Mouse (Mus musculus) T-helper 17 cell (primary cell): ENCODE data around the gene Tshz2.

Source experiments
- in situ Hi-C, 2 experiments: fragments of 300-600 bp; cut with MboI, MseI; formaldehyde crosslinking; loops; 1 replicate in 1 of 2; 2 replicates in 1 of 2; pipeline ENCODE4 v1.15.1; 2025; ENCODE audit warnings: high pct_unique_total_duplicates in 2 of 2

Tshz2 gene

DNA sequence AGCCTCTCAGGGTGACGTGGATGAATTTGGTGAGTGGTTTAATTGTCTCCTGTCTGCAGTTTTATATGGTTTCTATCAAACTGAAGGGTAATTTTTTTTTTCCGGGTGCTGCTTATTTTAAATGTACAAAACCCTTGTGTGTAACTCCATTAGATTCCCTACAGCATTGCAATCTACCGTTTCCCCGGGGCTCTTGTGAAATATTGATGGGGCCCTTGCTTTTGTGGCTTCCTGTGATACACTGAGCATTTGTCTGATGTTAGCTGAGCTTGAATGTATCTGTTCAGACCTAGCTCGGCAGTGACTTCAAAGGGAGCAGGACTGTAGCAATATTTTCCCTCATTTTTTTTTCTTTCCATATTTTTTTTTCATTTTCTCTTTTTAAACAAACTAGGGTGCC, 228.1 kb downstream of the Tshz2 start:
- in situ Hi-C loops: no loop called here

DNA sequence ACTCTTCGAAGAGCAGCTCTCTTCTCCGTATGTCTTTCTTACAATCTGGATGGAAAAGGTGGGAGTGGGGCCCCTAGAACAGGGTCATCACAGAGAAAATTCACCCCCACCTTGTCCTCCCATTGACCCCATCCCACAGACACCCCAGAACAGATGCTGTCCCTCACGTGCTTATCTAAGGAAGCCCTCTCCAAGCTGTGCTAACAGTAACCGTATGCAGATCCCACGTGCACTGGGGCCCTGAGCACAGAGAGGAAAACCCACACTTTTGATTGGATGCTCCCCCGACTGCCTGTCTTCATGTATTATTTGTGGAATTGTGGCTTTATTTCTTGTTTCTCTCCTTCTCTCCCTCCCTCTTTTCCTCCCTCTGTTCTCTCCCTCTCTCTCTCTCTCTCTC, 229.9 kb downstream of the Tshz2 start:
- in situ Hi-C loops: no loop called here

DNA sequence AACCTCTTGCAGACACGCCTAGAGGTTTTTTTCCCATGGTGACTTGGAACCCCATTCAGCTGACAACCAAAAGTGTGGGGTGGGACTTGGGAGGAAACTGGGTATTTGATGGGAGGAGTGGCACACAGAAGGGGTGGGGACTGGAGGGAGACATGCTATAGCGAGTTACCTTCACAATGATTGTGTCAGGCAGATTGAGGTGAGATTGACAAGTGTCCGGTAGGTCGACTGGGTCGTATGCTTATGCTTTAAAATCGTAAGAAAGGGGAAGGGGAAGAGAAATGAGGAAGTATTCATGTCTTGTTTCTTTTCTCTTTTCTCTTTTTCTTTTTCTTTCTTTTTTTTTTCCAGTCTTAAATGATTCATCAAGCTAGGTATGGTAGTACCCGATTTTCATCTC, 236.7 kb downstream of the Tshz2 start:
- in situ Hi-C loops: no loop called here

DNA sequence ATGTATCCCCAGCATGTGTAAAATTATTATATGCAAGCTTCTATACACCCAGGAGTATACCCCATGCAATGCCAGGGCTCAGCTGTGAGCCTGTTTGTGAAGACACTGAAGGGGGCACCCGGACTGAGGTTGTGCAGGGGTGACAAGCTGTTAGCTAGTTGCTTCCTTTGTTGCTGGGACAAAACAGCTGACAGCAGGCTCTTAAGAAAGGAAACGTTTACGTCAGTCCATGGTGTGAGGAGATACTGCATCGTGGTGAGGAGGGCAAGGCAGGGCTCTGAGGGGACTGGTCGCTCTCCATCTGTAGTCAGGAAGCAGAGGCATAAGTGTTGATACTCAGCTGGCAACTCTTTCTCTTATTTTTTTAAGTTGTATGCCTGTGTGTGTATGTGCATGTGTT, 237.7 kb downstream of the Tshz2 start:
- in situ Hi-C loops: no loop called here

DNA sequence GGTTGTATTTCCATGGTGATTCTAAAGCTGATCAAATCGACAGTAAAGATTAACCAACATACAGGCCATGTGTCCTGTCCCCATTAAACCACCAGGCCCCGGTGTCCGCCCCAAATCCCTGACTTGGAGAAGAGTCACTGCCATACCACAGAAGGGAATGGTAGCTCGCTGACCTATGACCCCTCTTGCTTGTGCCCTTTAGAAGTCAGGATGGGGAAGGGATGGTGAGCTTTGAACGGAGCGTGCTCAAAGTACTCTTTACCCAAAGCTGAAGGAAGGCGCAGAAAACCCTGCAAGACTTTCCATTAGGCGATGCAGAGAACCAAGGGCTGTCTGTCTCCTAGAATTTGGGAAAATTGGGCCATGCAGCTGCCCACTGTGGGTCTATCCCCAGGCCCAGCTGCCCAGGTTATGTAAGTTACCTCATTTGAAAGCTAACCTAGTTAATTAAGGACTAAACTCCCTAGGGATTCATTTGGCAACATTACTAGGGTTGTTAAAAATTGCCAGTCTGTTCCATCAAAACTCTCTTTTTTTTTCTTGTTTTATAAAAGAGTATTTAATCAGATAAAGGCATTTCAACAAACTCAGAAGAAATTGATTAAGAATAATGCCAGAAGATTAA, 238.7 kb downstream of the Tshz2 start:
- in situ Hi-C loops: no loop called here

DNA sequence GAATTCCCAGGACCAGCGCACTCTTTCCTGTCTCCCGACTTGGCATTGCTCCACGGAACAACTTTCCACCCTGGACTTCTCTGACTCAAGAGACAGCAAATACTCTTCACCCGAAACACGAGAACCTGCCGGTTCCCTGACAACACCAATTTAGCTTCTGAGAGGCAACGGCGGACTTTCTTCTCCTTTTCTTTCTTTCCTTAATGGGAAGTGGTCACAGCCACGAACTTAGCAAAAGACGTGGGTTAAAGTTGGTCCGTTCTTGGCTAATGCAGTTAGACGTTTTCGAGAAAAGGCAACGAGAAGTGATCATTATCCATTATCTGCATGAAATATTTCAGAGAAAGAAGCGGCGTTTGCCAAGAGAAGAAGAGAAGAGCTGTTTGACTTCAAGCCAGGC, 240.6 kb downstream of the Tshz2 start:
- in situ Hi-C loops: no loop called here

DNA sequence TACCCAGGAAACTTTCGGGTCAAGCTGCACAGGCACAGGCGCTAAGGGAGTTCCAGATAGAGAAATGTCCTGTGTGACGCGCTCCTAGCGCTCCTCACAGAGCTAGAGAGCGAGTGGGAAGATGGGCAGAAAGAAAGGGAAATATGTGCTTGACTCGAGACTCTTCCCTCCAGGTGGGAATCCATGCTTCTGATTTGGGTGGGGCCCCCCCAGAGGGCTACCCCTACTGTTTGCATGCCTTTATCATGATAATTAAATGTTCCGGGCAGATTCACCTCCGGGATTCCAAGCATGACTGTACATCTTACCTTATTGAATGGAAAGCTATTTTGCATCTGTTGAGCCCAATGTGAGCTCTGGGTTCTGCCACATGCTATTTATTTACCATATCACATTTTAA, 255.1 kb downstream of the Tshz2 start:
- in situ Hi-C loops: no loop called here

DNA sequence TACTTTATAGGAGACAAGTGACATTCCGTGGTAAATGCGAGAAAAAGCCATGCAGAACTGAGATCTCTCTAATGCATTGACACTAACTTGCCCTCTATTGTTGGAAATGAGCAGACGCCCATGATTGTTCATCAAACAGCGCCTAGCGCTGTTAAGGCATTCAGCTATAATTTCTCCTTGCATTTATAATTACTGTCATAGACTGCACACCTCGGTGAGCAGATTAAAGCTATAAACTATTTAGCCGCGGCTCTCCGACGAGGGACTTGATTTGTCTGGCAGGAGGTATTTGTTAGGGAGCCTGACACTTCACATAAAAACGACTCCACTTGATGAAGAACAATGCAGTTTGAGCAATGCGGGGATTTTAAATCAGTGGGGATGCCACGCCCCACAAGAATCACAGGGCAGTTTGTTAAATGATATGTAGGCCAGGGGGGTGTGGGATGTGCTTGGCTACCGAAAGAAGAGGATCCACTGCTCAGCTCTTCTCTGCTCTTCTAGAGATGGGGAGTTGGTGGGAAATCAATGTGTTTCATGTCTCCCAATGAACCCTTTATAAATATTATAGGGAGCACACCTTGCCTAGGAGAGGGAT, 259.7 kb downstream of the Tshz2 start:
- in situ Hi-C loops: no loop called here

DNA sequence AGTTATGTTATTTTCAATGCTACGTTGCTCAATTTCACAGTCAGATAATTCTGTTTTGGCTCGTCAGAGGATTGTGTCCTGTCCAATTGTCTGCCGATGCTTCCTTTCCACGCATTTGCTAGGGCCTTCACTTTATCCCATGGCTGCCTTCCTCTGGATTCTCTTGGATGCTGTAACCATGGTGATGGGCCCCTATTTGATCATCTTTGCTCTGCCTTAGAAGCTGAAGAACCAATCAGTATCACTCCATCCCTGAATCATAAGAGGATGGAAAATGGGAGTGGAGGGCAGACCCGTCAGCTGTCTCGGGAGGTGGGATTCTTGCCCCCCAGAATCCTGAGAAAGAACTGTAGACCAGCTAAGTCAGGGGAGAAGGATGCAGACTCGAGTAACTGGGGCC, 270.1 kb downstream of the Tshz2 start:
- in situ Hi-C loops: loop anchor here in 1 of 2 experiments (10.0 kb wide), 1 partner anchor 1652 kb away; no protein-coding TSS in a partner anchor

DNA sequence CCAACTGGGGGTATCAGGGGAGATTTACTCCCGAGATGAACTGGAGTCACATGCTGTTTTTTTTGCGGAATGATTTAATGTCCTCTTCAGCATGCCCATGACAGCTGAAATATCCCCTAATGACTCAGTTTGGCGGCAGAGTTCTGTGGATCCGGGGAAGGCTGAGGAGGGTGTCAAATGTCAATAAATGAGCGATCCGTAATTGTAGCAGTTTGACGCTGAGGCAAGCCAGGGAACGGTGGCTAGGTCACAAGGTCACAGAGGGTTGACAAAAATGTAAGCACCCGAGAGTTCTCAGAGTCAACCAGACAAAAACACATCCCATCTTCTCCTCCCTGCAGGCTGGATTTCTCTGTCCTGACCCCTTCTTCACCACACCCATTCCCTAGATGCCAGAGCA, 273.6 kb downstream of the Tshz2 start:
- in situ Hi-C loops: loop anchor here in 1 of 2 experiments (10.0 kb wide), 1 partner anchor 1648 kb away; no protein-coding TSS in a partner anchor

DNA sequence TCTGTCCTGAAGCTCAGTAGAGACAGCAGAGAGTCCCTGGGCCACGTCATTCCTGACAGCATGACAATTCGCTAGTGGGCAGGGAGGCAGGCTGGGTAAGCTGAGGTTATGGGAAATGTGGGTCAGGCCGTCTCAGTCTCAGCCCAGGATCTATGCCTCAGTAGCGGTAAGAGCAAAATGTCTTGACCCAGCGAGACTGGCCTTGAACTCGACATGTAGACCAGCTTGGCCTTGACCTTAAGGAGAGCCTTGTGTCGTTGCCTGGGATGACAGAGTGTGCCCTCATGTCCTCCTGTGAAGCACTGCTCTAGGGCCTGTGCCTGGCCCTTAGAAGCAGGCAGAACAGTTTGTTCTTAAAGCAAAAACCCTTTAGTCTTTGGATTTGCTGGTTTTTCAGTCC, 275.2 kb downstream of the Tshz2 start:
- in situ Hi-C loops: loop anchor here in 1 of 2 experiments (10.0 kb wide), 1 partner anchor 1647 kb away; no protein-coding TSS in a partner anchor

DNA sequence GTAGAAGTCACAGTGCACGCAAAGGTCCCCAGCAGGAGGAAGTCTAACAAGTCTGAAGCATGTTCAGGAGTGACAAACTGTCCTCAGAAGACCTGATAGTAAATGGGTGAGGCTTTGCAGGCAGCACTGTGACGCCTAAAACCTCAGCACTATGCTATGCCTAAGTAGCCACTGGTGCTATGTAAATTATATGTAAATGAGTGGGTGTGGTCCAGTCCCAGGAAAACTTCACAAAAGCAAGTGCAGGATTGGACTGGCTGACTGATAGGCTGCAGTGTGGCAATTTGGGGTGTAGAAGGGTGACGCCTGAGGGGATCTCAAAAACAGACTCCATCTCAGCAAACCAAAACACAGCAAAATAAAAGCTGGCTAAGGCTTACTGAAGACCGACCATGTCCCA, 277.8 kb downstream of the Tshz2 start:
- in situ Hi-C loops: no loop called here

DNA sequence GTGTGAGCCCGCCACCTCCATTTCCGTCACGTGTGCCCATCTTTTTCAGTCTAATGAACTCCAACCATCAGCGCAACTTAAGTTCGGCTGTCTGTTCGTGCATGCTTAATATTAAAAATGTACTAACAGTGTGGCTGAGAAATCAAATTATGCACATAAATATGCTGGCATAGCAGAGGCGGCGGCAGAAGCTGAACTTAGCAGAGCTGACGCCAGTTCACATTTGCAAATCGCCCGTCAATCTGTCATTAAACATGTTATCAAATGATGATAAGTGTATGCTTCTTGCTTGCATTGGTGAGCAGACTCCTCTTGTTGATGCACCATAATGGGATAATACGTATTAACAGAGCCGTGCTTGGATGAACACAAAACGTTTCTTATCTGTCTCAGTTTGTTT, 280.0 kb downstream of the Tshz2 start:
- in situ Hi-C loops: no loop called here

DNA sequence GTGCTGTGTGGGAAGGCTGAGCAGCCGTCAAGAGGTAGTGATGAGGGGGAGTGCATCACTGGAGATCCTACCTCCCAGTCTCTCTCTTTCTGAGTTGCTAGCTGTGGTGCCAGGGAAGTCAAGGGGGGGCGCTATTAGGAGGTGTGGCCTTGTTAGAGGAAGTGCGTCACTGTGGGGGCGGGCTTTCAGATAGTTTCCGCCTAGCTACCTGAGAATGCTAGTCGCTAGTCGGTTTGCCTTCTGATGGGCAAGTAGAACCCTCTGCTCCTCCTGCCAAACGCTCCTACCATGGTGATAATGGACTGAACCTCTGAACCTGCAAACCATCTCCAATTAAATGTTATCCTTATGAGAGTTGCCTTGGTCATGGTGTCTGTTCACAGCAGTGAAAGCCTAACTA, 282.1 kb downstream of the Tshz2 start:
- in situ Hi-C loops: no loop called here

DNA sequence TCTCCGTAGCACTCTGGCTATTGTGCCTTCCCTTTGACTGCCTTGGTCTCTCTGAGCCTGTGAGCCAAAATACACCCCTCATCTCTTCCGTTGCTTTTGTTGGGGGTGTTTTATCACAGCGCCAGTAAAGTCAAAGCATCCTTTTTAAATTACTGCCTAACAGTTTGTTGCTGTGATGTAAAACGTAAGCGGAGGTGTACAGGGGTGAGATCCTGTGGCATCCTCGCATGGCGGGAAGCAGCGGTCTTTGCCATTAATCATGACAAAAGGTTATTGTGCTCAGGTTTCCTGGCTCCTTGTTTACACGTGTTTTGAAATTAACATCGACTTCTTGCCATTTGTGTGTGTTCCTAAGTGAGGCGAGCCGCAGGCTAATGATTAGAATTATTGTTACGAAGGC, 282.5 kb downstream of the Tshz2 start:
- in situ Hi-C loops: no loop called here

DNA sequence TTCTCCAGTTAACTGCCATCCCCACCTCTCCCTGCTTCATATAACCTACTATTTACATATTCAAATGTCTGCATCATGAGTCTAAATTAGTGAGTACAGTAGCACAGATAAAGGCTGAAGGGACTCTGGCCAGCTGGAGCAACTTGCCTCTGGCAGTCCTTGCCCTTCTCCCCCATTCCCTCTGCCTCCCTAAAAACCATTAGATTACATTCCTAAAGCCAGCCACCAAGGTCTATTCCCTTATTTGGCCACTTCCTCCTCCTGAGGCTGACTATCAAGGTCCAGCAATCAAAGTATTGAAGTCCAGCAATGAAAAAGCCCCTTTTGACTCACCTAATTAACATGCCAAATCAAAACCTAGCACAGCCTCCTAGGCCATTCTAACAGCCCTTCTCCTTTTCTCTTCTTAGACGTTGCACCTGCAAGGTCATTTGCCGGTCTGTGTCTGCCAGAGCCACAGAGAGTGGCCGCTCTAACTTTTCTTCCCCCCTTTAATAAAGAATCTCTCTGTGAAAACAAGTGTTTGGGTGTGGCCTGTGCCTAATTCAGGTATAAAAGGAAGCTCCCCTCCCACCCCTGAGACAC, 286.4 kb downstream of the Tshz2 start:
- in situ Hi-C loops: no loop called here

DNA sequence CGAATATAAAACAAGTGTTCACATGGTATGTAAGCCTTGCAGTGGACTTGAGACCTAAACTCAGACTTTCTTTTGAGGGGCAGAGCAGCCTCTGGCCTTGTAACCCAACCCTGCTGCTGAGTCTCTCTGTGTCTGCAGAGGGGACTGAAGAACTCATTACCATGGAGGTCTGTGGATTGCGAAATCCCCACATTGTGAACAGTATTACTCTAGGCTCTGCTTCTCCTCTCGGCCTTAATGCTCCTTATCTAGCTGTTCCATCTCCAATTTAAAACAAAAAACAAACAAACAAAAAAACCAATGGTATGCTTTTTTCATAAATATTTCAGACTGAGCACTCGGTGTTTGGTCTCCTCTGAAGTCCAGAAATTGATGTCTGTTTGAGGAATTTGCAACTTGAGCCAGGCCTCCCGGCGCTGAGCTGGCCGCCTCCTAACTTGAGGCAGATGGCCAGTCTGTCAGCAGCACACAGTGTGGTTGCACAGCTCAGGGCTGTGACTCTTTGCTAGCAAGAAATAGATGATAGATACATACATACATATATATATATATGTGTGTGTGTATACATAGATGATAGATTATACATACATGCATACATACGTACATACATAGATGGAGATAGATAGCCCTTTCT, 291.5 kb downstream of the Tshz2 start:
- in situ Hi-C loops: no loop called here

DNA sequence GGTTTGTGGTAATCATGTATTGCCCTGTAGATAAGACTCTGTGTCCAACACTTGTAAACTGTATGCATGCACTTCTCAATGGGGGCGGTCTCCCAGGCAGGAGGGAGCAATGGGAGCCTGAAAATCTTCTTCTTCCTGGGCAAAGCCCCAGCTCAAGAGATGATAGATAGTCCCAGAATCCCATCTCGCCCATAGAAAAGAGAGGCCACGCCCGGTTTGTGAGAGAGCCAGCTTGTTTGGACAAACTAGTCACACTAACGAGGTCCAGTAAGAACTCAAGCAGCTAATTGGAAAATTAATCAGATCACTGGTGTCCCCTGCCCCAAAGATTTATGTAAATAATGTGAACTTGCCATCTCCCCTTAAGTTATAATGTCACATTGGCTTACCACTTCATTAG, 292.7 kb downstream of the Tshz2 start:
- in situ Hi-C loops: no loop called here

DNA sequence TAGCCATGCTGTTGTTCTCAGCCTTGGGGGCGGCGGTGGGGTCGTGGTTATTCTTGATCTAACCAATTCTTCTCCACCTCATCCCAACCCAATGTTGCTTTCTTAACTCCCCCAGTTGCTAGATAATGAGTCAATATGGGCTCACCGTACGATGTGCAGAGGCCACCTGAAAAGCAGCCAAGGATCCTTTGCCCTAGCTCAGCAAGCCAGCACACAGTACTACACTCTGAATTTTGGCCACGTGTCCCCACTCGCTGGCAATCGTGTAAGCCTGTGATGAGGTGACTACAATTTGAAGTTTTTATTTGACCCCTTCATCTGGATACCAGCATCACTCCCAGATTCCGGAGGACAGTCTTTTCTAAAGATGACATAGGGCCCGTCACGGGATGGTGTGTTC, 293.2 kb downstream of the Tshz2 start:
- in situ Hi-C loops: no loop called here

DNA sequence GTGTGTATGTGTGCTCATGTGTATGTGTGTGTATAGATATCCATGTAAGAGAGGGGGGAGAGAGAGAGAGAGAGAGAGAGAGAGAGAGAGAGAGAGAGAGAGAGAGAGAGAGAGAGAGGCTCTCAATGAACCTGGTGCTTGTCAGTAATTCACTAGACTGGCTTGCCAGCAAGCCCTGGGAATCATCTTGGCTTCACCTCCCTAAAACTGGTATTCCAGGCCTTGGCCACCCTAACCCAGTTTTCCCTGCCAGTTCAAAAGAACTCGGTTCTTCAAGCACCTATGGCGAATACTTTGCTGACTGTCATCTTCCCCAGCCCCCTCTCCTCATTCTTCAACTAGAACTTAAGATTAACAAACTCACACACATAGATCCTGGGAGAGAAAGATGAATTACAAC, 294.6 kb downstream of the Tshz2 start:
- in situ Hi-C loops: no loop called here

DNA sequence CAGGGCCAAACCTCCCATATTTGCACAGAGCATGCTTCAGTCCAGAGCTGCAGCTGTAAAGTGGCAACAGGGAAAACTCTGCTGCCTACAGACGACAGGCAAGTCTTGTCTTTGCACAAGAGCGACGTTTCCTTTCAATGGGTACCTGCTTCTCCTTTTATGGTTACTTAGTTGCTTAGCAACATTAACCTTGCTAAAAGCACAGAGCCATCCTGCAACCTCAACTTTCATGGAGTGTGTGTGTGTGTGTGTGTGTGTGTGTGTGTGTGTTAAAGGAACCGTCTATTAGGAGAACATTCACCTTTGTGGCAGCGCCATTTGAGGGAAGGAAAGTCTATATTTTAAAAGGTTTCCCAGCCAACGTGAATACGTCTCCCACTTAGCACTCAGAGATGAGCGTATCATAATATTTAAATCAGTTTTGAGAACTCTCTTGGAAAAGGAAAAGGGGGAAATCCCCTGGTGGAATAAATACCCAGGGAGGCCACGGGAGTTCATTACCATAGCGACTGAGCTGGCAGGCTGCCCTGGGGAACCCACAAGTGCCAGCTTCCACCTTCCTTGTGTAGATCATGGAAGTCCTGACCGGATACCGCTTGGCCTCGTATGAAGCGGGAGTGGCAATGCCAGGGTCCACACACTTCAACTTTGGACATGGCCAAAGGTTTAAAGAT, 295.8 kb downstream of the Tshz2 start:
- in situ Hi-C loops: no loop called here
